In the genomic region with DNA sequence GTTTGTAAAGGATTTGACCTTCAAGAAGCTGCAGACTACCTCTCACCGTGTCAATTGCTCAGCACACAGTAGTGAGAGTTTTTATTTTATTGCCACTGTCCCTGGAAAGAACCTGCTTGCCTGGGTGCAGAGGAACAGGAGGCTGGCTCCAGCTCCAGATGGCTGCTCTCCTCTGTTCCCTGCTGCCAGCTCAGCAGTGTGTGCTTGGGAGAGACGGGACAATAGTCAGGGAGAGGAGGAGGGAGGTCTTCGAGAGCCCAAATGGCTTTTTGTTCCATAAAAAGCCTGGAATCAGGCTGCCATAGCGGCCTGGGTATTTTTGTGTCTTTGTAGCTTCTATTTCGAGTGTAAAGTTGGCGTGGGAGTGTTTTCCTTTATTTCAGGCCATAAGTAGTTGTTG, we compare ENCODE assay signal across 8 mouse cellular contexts. TPM values are rescaled to one million over a fixed set of nuclear protein-coding genes. Genes with fewer than 3 reads are reported as not detected.
DNase-seq lines count a peak whose midpoint lies in the region; ATAC-seq lines count a peak whose summit lies in the region.
"Had no signal": no experiment of that assay in that cellular context is flagged by ENCODE, and none has a peak within 500 bp of the region (broad histone marks: within the 10 kb centered on the region; RNA-seq: fewer than 3 reads in every experiment).

No protein-coding gene starts in this region.

- H3K9me3 ChIP-seq in forebrain, embryonic 12.5 days, result no peaks in the 10 kb centered on the region

- intact Hi-C loops in heart, postnatal 36 days (cut with DNase I), result loop anchor here (10.0 kb wide), 1 partner anchor 280 kb away; no protein-coding TSS in a partner anchor

- H3K36me3 ChIP-seq in forebrain, embryonic 12.5 days (replicated peaks), result no peaks in the 10 kb centered on the region

- H3K4me3 ChIP-seq in forebrain, embryonic 12.5 days (replicated peaks), result no peak overlapping the region

- H3K9ac ChIP-seq in forebrain, embryonic 12.5 days, result no peak overlapping the region

- H3K4me1 ChIP-seq in forebrain, embryonic 12.5 days, result no peaks in the 10 kb centered on the region

- 0 out of 2 replicates have a peak overlapping the region, but pooled peaks have one; percentile 42 for H3K27ac ChIP-seq in forebrain, embryonic 12.5 days

- no peak overlapping the region for H3K4me2 ChIP-seq in forebrain, embryonic 12.5 days

- ATAC-seq in forebrain, embryonic 12.5 days (ENCODE audit: low FRiP score), result peak; percentile 69; the same call in 1 of the 2 replicates

- H3K27me3 ChIP-seq in forebrain, embryonic 12.5 days, result no peaks in the 10 kb centered on the region

- 27% methylated on average over 6 of the region's 6 CpGs for WGBS in forebrain, embryonic 12.5 days

- peak; percentile 10 for DNase-seq in cerebellum, adult 9-11 months
- peak; percentile 18 to 23 for DNase-seq in heart, postnatal 36 days
- DNase-seq in left cerebral cortex, adult 9 months (ENCODE audit: low spot score in 2 of 2), result peak; percentile 83
- DNase-seq in right cerebral cortex, postnatal 14 days, result peak; percentile 55
- DNase-seq in lung, postnatal 36 days, result no peak
- no peak for DNase-seq in gastrocnemius, postnatal 4 days (ENCODE audit: low spot score in 2 of 2)

RNA-seq across cellular contexts. Expression of gene Olfr987, which starts 54.5 kb away (rescaled TPM):
- not detected in 2 replicates for polyA plus RNA-seq in forebrain, embryonic 12.5 days (2016; fragmentation: Nextera tagmentation; extraction: Ambion mirVana)
- total RNA-seq in heart, postnatal 36 days (2021), result not detected
- not detected for total RNA-seq in gastrocnemius, postnatal 4 days (2021)
- polyA plus RNA-seq: large intestine, adult 2 months had no signal

Comparison
In these comparisons a context has a peak if more than half of its experiments do, and no peak if none do; other contexts are left out.
1. DNase-seq: peak in cerebellum, adult 9-11 months (single experiment), heart, postnatal 36 days (2 of 2), left cerebral cortex, adult 9 months (2 of 2) and right cerebral cortex, postnatal 14 days (single experiment); none in lung, postnatal 36 days (single experiment) and gastrocnemius, postnatal 4 days (0 of 2).